Mouse (Mus musculus) activated CD4-positive, CD25-positive, alpha-beta regulatory T cell (primary cell): Measurements from ENCODE around the gene Clip4. TPM values are rescaled to one million over a fixed set of nuclear protein-coding genes. Genes with fewer than 3 reads are reported as not detected.

Source experiments
- polyA plus RNA-seq, 2 experiments: library from polyadenylated mRNA; unstranded; fragments of 100-300 nt; shearing (Covaris generic); gene quantifications; one replicate each; pipeline ENCODE4 v1.2.1; 2017

The Clip4 gene
- under 1 TPM in 1 of 2 experiments, not detected in 1; 0.28 TPM for polyA plus RNA-seq

GRCm38 (mm10) chr17:71768173-71768572 is at the start of gene Clip4:
Clip4 (plus strand) TSS chr17:71768473.

GRCm38 (mm10) chr17:71752831-71753230 is 15.4 kb upstream of the Clip4 start, which contains the start of gene Pcare:
Pcare (minus strand) TSS chr17:71752894.

Other genes starting within 250 kb of the Clip4 start
- 10 to 100 TPM; 14.2 to 19.2 TPM for gene Ndc80, start 241.6 kb upstream of the Clip4 start, polyA plus RNA-seq
- 1 to 10 TPM in 1 of 2 experiments, under 1 TPM in 1; 0.79 to 1.0 TPM for gene Spdya, start 216.4 kb upstream of the Clip4 start, polyA plus RNA-seq
- 100 to 1,000 TPM in 1 of 2 experiments, 10 to 100 TPM in 1; 86.2 to 134 TPM for gene Wdr43, start 152.6 kb upstream of the Clip4 start, polyA plus RNA-seq
- gene Togaram2, start 95.2 kb upstream of the Clip4 start, polyA plus RNA-seq: under 1 TPM in 1 of 2 experiments, not detected in 1; 0.05 TPM
- not detected for gene Pcare, start 15.6 kb upstream of the Clip4 start, polyA plus RNA-seq